Mouse (Mus musculus) hindbrain, embryonic 11.5 days (tissue): Measurements from ENCODE around the gene Sh3bgr. TPM values are rescaled to one million over a fixed set of nuclear protein-coding genes. Genes with fewer than 3 reads are reported as not detected.

Source experiments
- ATAC-seq: fragments of 200-750 bp; cut with Nextera tagmentation; 2 replicates; pipeline ENCODE4 v1.8.0; 2017; ENCODE audit warnings: mild to moderate bottlenecking, moderate TSS enrichment, moderate library complexity; ENCODE audit not compliant: low FRiP score
- DNase-seq: peaks from one replicate; pipeline ENCODE4 v3.0.0-alpha.2; 2015; ENCODE audit warnings: low spot score
- H3K27ac ChIP-seq: fragments of 300-500 bp; sonication (generic); 2 replicates; pipeline ENCODE4 v1.5.1; 2014; ENCODE audit warnings: mild to moderate bottlenecking, low read depth, low read length
- H3K27me3 ChIP-seq: fragments of 300-500 bp; sonication (generic); 2 replicates; pipeline ENCODE4 v1.6.1; 2014; ENCODE audit warnings: mild to moderate bottlenecking, low read length, moderate library complexity, mixed read lengths; ENCODE audit not compliant: control insufficient read depth, insufficient read depth
- H3K36me3 ChIP-seq: fragments of 300-500 bp; sonication (generic); 2 replicates; pipeline ENCODE4 v1.6.1; 2014; ENCODE audit warnings: mild to moderate bottlenecking, low read length, moderate library complexity, mixed read lengths; ENCODE audit not compliant: control insufficient read depth, insufficient read depth
- H3K4me1 ChIP-seq: fragments of 300-500 bp; sonication (generic); replicated peaks from 2 replicates; pipeline ENCODE4 v1.6.1; 2014; ENCODE audit warnings: low read length, mixed read lengths; ENCODE audit not compliant: control insufficient read depth, insufficient read depth
- H3K4me2 ChIP-seq: fragments of 300-500 bp; sonication (generic); replicated peaks from 2 replicates; pipeline ENCODE4 v1.6.1; 2014; ENCODE audit warnings: mild to moderate bottlenecking, low read depth, low read length
- H3K4me3 ChIP-seq: fragments of 300-500 bp; sonication (generic); 2 replicates; pipeline ENCODE4 v1.5.1; 2014; ENCODE audit warnings: low read depth, low read length
- H3K9ac ChIP-seq: fragments of 300-500 bp; sonication (generic); 2 replicates; pipeline ENCODE4 v1.6.1; 2014; ENCODE audit warnings: low read depth, low read length
- H3K9me3 ChIP-seq: fragments of 300-500 bp; sonication (generic); 2 replicates; pipeline ENCODE4 v1.6.1; 2016; ENCODE audit warnings: low read length; ENCODE audit not compliant: control insufficient read depth
- WGBS: fragments of 180-500 bp; shearing (Covaris S2); extraction: QIAGEN DNeasy Blood & Tissue Kit; methylation state at CpG from one replicate; pipeline ENCODE4 v1.1.7; 2014; 5-methylcytosine and 5-hydroxymethylcytosine counted together
- polyA plus RNA-seq: library from polyadenylated mRNA; unstranded; fragments of >200 nt; fragmentation: Nextera tagmentation; extraction: Ambion mirVana; gene quantifications from 2 replicates; pipeline ENCODE4 v1.2.1, GENCODE M21; 2014

Sh3bgr gene
- polyA plus RNA-seq, 1 experiment from 2014 or later = 3.2 TPM

- Histone ChIP-seq H3K9ac (peak overlapping the region; percentile 86; the same call in 1 of the 2 replicates), H3K4me2 (peak overlapping the region; percentile 97; the same call in 1 of the 2 replicates), H3K27ac (no peak overlapping the region), H3K27me3 (no peaks in the 10 kb centered on the region), H3K9me3 (no peaks in the 10 kb centered on the region), H3K4me1 (no peaks in the 10 kb centered on the region), H3K36me3 (0 out of 2 replicates have a peak, but pooled peaks cover 4% of the 10 kb centered on the region), H3K4me3 (no peak overlapping the region)
- ATAC-seq = peak; percentile 33; the same call in 1 of the 2 replicates
- no peak for DNase-seq
- WGBS = 84% methylated on average over 20 of the region's 20 CpGs
Measured at GRCm38 (mm10) chr16:96159794-96160346, 40.4 kb upstream of the Sh3bgr start.

- DNase-seq = no peak
- H3K4me2 ChIP-seq = no peak overlapping the region
- H3K9ac ChIP-seq = no peak overlapping the region
- 82% methylated on average over 1 of the region's 1 CpGs for WGBS
- no peak overlapping the region for H3K27ac ChIP-seq
- H3K36me3 ChIP-seq = no peaks in the 10 kb centered on the region
- H3K4me3 ChIP-seq = no peak overlapping the region
- H3K4me1 ChIP-seq = no peaks in the 10 kb centered on the region
- no peaks in the 10 kb centered on the region for H3K27me3 ChIP-seq
- no peaks in the 10 kb centered on the region for H3K9me3 ChIP-seq
- no peak for ATAC-seq
Measured at GRCm38 (mm10) chr16:96160927-96161326, 39.3 kb upstream of the Sh3bgr start.

GRCm38 (mm10) chr16:96161336-96161735, 38.9 kb upstream of the Sh3bgr start:
- H3K27ac ChIP-seq = no peak overlapping the region
- 90% methylated on average over 4 of the region's 4 CpGs for WGBS
- H3K27me3 ChIP-seq = no peaks in the 10 kb centered on the region
- H3K9ac ChIP-seq = no peak overlapping the region
- H3K4me1 ChIP-seq = no peaks in the 10 kb centered on the region
- DNase-seq = no peak
- ATAC-seq = no peak
- no peaks in the 10 kb centered on the region for H3K9me3 ChIP-seq
- no peak overlapping the region for H3K4me3 ChIP-seq
- no peaks in the 10 kb centered on the region for H3K36me3 ChIP-seq
- H3K4me2 ChIP-seq = no peak overlapping the region

GRCm38 (mm10) chr16:96165723-96166264, 34.5 kb upstream of the Sh3bgr start:
- ATAC-seq (no peak), DNase-seq (no peak)

DNA sequence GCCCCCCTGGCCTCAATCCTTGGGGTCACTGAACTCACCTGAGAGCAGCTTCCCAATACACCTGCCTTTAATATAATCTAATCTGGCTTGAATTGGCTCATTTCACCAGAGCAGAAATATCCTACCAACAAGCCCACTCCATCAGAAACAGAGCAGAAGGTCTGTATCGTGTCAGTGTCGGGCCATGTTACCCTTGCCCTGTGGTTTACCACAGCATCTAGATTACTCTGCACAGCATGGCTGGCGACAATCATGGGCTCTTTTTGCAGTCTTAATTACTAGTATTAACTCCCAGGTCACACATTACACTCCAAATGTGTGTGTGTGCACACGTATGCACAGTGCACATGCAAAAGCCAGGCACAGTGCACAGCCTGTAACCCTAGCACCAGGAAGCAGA, 31.4 kb upstream of the Sh3bgr start:
- no peak for ATAC-seq
- H3K4me3 ChIP-seq = no peak overlapping the region
- H3K9me3 ChIP-seq = no peaks in the 10 kb centered on the region
- no peak overlapping the region for H3K27ac ChIP-seq
- H3K4me1 ChIP-seq = no peaks in the 10 kb centered on the region
- H3K9ac ChIP-seq = no peak overlapping the region
- DNase-seq = no peak
- no peaks in the 10 kb centered on the region for H3K27me3 ChIP-seq
- no peaks in the 10 kb centered on the region for H3K36me3 ChIP-seq
- WGBS = 91% methylated on average over 4 of the region's 4 CpGs
- no peak overlapping the region for H3K4me2 ChIP-seq

More at GRCm38 (mm10) chr16:96165723-96166264, 34.5 kb upstream of the Sh3bgr start:
- H3K4me2 ChIP-seq = no peak overlapping the region
- H3K27me3 ChIP-seq = no peaks in the 10 kb centered on the region
- H3K4me1 ChIP-seq = no peaks in the 10 kb centered on the region
- H3K9me3 ChIP-seq = no peaks in the 10 kb centered on the region
- no peaks in the 10 kb centered on the region for H3K36me3 ChIP-seq
- no peak overlapping the region for H3K9ac ChIP-seq
- H3K27ac ChIP-seq = no peak overlapping the region
- 81% methylated on average over 4 of the region's 4 CpGs for WGBS
- H3K4me3 ChIP-seq = no peak overlapping the region

DNA sequence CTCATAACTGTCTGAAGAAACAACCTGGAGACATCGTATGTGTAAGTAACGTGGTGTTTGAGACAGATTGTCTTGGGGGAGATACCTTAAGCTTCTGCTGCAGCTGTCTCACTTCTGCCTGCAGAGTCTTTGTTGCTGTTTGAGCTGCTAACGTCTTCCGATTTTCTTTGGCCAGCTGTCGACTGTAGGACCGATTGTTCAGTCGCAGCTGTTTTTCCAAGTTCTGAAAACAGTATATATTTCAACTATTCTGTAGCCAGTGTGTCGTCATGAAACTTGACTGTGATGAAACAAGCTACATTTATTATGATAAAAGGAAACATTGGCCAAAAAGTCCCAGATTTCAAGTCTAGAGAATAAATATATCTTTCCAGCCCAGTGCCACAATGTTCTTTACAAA, 26.6 kb upstream of the Sh3bgr start:
- no peak overlapping the region for H3K4me2 ChIP-seq
- 85% methylated on average over 8 of the region's 8 CpGs for WGBS
- no peak overlapping the region for H3K9ac ChIP-seq
- H3K36me3 ChIP-seq = no peaks in the 10 kb centered on the region
- H3K4me1 ChIP-seq = no peaks in the 10 kb centered on the region
- H3K9me3 ChIP-seq = no peaks in the 10 kb centered on the region
- H3K27ac ChIP-seq = no peak overlapping the region
- no peaks in the 10 kb centered on the region for H3K27me3 ChIP-seq
- no peak overlapping the region for H3K4me3 ChIP-seq
- no peak for DNase-seq
- ATAC-seq = no peak

DNA sequence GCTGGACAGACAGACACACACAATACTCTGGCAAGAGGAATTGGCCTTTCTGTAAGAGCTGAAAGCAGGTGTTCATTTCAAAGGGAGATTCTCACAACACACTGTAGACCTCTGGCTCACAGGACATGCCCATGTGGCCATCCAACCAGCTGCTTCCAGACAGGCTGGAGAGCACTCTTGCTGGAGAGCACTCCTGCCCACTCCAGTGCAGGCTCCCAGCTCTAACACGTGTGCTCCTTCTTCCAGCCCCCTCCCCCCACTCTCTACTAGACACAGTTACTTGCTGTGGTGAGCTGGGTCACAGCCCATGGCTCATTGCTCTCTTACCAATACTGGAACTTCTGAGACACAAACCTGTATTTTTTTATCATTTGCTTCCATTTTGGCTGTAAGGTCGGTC, 24.9 kb upstream of the Sh3bgr start:
- DNase-seq = peak; percentile 2
- WGBS = 57% methylated on average over 2 of the region's 2 CpGs
- Histone ChIP-seq H3K4me2 (no peak overlapping the region), H3K9me3 (no peaks in the 10 kb centered on the region), H3K27me3 (no peaks in the 10 kb centered on the region), H3K27ac (no peak overlapping the region), H3K4me3 (no peak overlapping the region), H3K4me1 (no peaks in the 10 kb centered on the region), H3K9ac (no peak overlapping the region), H3K36me3 (no peaks in the 10 kb centered on the region)
- ATAC-seq = peak; percentile 49

DNA sequence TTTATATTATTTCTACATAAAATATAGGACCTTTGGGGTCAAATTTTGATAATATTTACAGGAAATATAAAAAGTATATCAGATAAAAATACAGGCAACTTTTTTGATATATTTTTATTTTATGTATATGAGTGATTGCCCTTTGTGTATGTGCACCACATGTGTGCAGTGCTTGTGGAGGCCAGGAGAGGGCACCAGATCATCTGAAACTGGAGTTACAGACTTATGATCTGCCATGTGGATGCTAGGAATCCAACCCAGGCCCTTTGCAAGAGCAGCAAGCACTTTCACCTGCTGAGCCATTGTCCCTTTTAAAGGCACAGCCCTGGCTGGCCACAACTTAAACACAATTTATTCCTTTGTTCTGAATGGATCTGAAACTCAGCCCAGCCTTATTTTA, 21.1 kb upstream of the Sh3bgr start:
- ATAC-seq = no peak

DNA sequence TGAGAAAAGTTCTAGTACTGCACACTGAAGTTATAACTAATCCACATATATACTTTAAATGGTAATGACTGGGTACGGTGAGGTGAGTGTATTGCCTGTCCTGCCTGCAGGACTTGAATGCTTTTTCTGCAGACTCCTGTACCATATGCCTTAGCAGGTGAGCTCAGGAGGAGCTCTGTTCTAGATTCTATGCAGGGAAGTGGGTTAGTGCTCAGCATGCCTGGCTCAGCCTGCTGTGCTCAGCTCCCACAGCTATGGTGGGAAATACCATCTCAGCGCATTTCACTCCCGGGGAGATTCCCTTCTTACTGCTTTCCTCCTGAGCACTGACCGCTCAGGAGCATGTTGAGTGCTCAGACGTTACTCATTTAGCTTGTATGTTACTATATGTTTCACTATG, 12.6 kb upstream of the Sh3bgr start:
- H3K4me3 ChIP-seq = no peak overlapping the region

More for the DNA sequence above, 21.1 kb upstream of the Sh3bgr start:
- Histone ChIP-seq H3K4me1 (no peaks in the 10 kb centered on the region), H3K9ac (no peak overlapping the region), H3K9me3 (no peaks in the 10 kb centered on the region), H3K4me3 (no peak overlapping the region), H3K4me2 (no peak overlapping the region), H3K27me3 (no peaks in the 10 kb centered on the region), H3K27ac (no peak overlapping the region), H3K36me3 (no peaks in the 10 kb centered on the region)
- no peak for DNase-seq

More for the DNA sequence above, 12.6 kb upstream of the Sh3bgr start:
- ATAC-seq (no peak), DNase-seq (no peak)
- Histone ChIP-seq H3K4me1 (no peaks in the 10 kb centered on the region), H3K27ac (no peak overlapping the region), H3K27me3 (no peaks in the 10 kb centered on the region), H3K9me3 (no peaks in the 10 kb centered on the region), H3K36me3 (no peaks in the 10 kb centered on the region), H3K9ac (no peak overlapping the region), H3K4me2 (no peak overlapping the region)
- whole genome bisulfite sequencing = 83% methylated on average over 5 of the region's 5 CpGs
